Mouse (Mus musculus) liver, embryonic 11.5 days (tissue): Measurements from ENCODE around the gene Oasl1. TPM values are rescaled to one million over a fixed set of nuclear protein-coding genes. Genes with fewer than 3 reads are reported as not detected.

Source experiments
- ATAC-seq: fragments of 200-750 bp; cut with Nextera tagmentation; replicated peaks from 2 replicates; pipeline ENCODE4 v1.8.0; 2017; ENCODE audit warnings: moderate number of reproducible peaks, mild to moderate bottlenecking, moderate TSS enrichment, moderate library complexity; ENCODE audit not compliant: low FRiP score
- DNase-seq: peaks from one replicate; pipeline ENCODE4 v3.0.0-alpha.2; 2017; ENCODE audit warnings: low spot score
- H3K27ac ChIP-seq: fragments of 300-500 bp; sonication (generic); 2 replicates; pipeline ENCODE4 v1.5.1; 2014; ENCODE audit warnings: mild to moderate bottlenecking, low read depth, low read length, control low read depth
- H3K27me3 ChIP-seq: fragments of 300-500 bp; sonication (generic); replicated peaks from 2 replicates; pipeline ENCODE4 v1.6.1; 2014; ENCODE audit warnings: low read length, mixed read lengths; ENCODE audit not compliant: control insufficient read depth, insufficient read depth
- H3K36me3 ChIP-seq: fragments of 300-500 bp; sonication (generic); 2 replicates; pipeline ENCODE4 v1.6.1; 2014; ENCODE audit warnings: mild to moderate bottlenecking, low read length, moderate library complexity, mixed read lengths; ENCODE audit not compliant: control insufficient read depth, insufficient read depth
- H3K4me1 ChIP-seq: fragments of 300-500 bp; sonication (generic); replicated peaks from 2 replicates; pipeline ENCODE4 v1.6.1; 2014; ENCODE audit warnings: low read length, mixed read lengths; ENCODE audit not compliant: control insufficient read depth, insufficient read depth
- H3K4me2 ChIP-seq: fragments of 300-500 bp; sonication (generic); 2 replicates; pipeline ENCODE4 v1.6.1; 2014; ENCODE audit warnings: mild to moderate bottlenecking, control low read depth, moderate library complexity
- H3K4me3 ChIP-seq: fragments of 300-500 bp; sonication (generic); 2 replicates; pipeline ENCODE4 v1.5.1; 2014; ENCODE audit warnings: low read depth, low read length, control low read depth
- H3K9ac ChIP-seq: fragments of 300-500 bp; sonication (generic); 2 replicates; pipeline ENCODE4 v1.6.1; 2014; ENCODE audit warnings: low read depth, low read length, control low read depth
- H3K9me3 ChIP-seq: fragments of 300-500 bp; sonication (generic); 2 replicates; pipeline ENCODE4 v1.6.1; 2016; ENCODE audit warnings: low read length, inconsistent platforms, mixed read lengths; ENCODE audit not compliant: control insufficient read depth
- WGBS: fragments of 180-500 bp; shearing (Covaris S2); extraction: QIAGEN DNeasy Blood & Tissue Kit; methylation state at CpG from one replicate; pipeline ENCODE4 v1.1.7; 2014; 5-methylcytosine and 5-hydroxymethylcytosine counted together
- polyA plus RNA-seq: library from polyadenylated mRNA; unstranded; fragments of >200 nt; fragmentation: Nextera tagmentation; extraction: Ambion mirVana; gene quantifications from 2 replicates; pipeline ENCODE4 v1.2.1, GENCODE M21; 2014

The Oasl1 gene
- polyA plus RNA-seq, 1 experiment from 2014 or later = 0.36 TPM

- 4% methylated on average over 32 of the region's 32 CpGs for WGBS
- Histone ChIP-seq H3K4me3 (peak overlapping the region; percentile 51), H3K9me3 (no peaks in the 10 kb centered on the region), H3K36me3 (no peaks in the 10 kb centered on the region), H3K27ac (peak overlapping the region; percentile 86), H3K27me3 (no peaks in the 10 kb centered on the region), H3K9ac (peak overlapping the region; percentile 66), H3K4me1 (peaks cover 18% of the 10 kb centered on the region), H3K4me2 (peak overlapping the region; percentile 99)
- DNase-seq = peak; percentile 75
- ATAC-seq = peak; percentile 87
These were observed 56.4 kb downstream of the Oasl1 start for GRCm38 (mm10) chr5:114979250-114980121.

GRCm38 (mm10) chr5:114980122-114980748, 57.2 kb downstream of the Oasl1 start:
- peak; percentile 40; the same call in 1 of the 2 replicates for ATAC-seq
- WGBS = 25% methylated on average over 16 of the region's 16 CpGs
- H3K36me3 ChIP-seq = no peaks in the 10 kb centered on the region
- peak overlapping the region; percentile 66 for H3K9ac ChIP-seq
- DNase-seq = no peak
- no peaks in the 10 kb centered on the region for H3K27me3 ChIP-seq
- peaks cover 21% of the 10 kb centered on the region for H3K4me1 ChIP-seq
- peak overlapping the region; percentile 51 for H3K4me3 ChIP-seq
- peak overlapping the region; percentile 86 for H3K27ac ChIP-seq
- H3K9me3 ChIP-seq = no peaks in the 10 kb centered on the region
- H3K4me2 ChIP-seq = peak overlapping the region; percentile 99

GRCm38 (mm10) chr5:114982001-114982400, 59.0 kb downstream of the Oasl1 start:
- H3K27ac ChIP-seq = no peak overlapping the region
- 44% methylated on average over 15 of the region's 15 CpGs for WGBS
- DNase-seq = no peak
- H3K9me3 ChIP-seq = no peaks in the 10 kb centered on the region
- no peak overlapping the region for H3K4me2 ChIP-seq
- no peak overlapping the region for H3K9ac ChIP-seq
- no peaks in the 10 kb centered on the region for H3K27me3 ChIP-seq
- H3K36me3 ChIP-seq = no peaks in the 10 kb centered on the region
- peaks cover 21% of the 10 kb centered on the region for H3K4me1 ChIP-seq
- H3K4me3 ChIP-seq = no peak overlapping the region
- no peak for ATAC-seq

GRCm38 (mm10) chr5:114985074-114985473, 62.0 kb downstream of the Oasl1 start:
- Histone ChIP-seq H3K27me3 (no peaks in the 10 kb centered on the region), H3K9ac (no peak overlapping the region), H3K4me3 (no peak overlapping the region), H3K9me3 (no peaks in the 10 kb centered on the region), H3K4me1 (peaks cover 13% of the 10 kb centered on the region), H3K27ac (no peak overlapping the region), H3K4me2 (no peak overlapping the region), H3K36me3 (no peaks in the 10 kb centered on the region)
- DNase-seq (no peak), ATAC-seq (no peak)

Other genes with a start within 250 kb of the Oasl1 start
- gene Gltp, start 232.3 kb upstream of the Oasl1 start, polyA plus RNA-seq = 51.3 and 53.4 TPM in 2 replicates
- 7.9 and 11.4 TPM in 2 replicates for gene Tchp, start 215.5 kb upstream of the Oasl1 start, polyA plus RNA-seq
- gene Ankrd13a, start 148.6 kb upstream of the Oasl1 start, polyA plus RNA-seq = 81.2 and 96.5 TPM in 2 replicates
- gene Git2, start 147.7 kb upstream of the Oasl1 start, polyA plus RNA-seq = 37.5 and 46.1 TPM in 2 replicates
- 70.3 and 75.6 TPM in 2 replicates for gene 1500011B03Rik, start 99.8 kb upstream of the Oasl1 start, polyA plus RNA-seq
- gene 4930519G04Rik, start 69.6 kb upstream of the Oasl1 start, polyA plus RNA-seq = not detected in 2 replicates
- gene Gm9936, start 64.6 kb upstream of the Oasl1 start, polyA plus RNA-seq = 0.12 TPM in 1 of 2 replicates, not detected in the other
- 4.1 and 4.4 TPM in 2 replicates for gene Oasl2, start 26.3 kb upstream of the Oasl1 start, polyA plus RNA-seq
- gene 2210016L21Rik, start 18.9 kb downstream of the Oasl1 start, polyA plus RNA-seq = 37.1 and 40.3 TPM in 2 replicates
- gene Hnf1a, start 47.9 kb downstream of the Oasl1 start, polyA plus RNA-seq = 2.7 and 4.1 TPM in 2 replicates
- 14.8 and 17.6 TPM in 2 replicates for gene Sppl3, start 87.9 kb downstream of the Oasl1 start, polyA plus RNA-seq
- gene Gm10401, start 175.1 kb downstream of the Oasl1 start, polyA plus RNA-seq = 19.5 and 25.1 TPM in 2 replicates
- gene Acads, start 196.1 kb downstream of the Oasl1 start, polyA plus RNA-seq = 35.5 and 37.4 TPM in 2 replicates
- 26.8 and 27.3 TPM in 2 replicates for gene Unc119b, start 211.7 kb downstream of the Oasl1 start, polyA plus RNA-seq
- gene Mlec, start 234.9 kb downstream of the Oasl1 start, polyA plus RNA-seq = 56.2 and 59.5 TPM in 2 replicates